Mouse (Mus musculus): ENCODE results near the gene Lrrtm4.

- no peak for TF ChIP-seq CTCF (IDR thresholded peaks at IDR 0.05; ENCODE audit: extremely low read depth, insufficient read length, insufficient replicate concordance, low read depth, low read length)
- TF ChIP-seq POLR2A (IDR thresholded peaks at IDR 0.05; ENCODE audit: low read depth, low read length), result no peak
Observed at GRCm38 (mm10) chr6:80105843-80106242, 87.2 kb downstream of the Lrrtm4 start.
